Mouse (Mus musculus) liver, postnatal 0 days (tissue): ENCODE measurements around the gene 1110057P08Rik. TPM values are rescaled to one million over a fixed set of nuclear protein-coding genes. Genes with fewer than 3 reads are reported as not detected.
"Not testable (repeated sequence)": the region's sequence is repeated elsewhere in the genome, so short reads cannot be mapped to it uniquely, and the experiment has no call there.

Experiments used
- ATAC-seq: fragments of 200-750 bp; cut with Nextera tagmentation; 2 replicates; pipeline ENCODE4 v1.8.0; 2017; ENCODE audit warnings: mild to moderate bottlenecking, moderate library complexity
- DNase-seq: peaks from one replicate; pipeline ENCODE4 v3.0.0-alpha.2; 2016
- H3K27ac ChIP-seq: fragments of 300-500 bp; sonication (generic); 2 replicates; pipeline ENCODE4 v1.5.1; 2014; ENCODE audit warnings: antibody characterized with exemption, moderate library complexity, mild to moderate bottlenecking, low read depth
- H3K27me3 ChIP-seq: fragments of 300-500 bp; sonication (generic); 2 replicates; pipeline ENCODE4 v1.6.1; 2014; ENCODE audit warnings: low read length, control low read depth, mixed read lengths; ENCODE audit not compliant: insufficient read depth
- H3K36me3 ChIP-seq: fragments of 300-500 bp; sonication (generic); replicated peaks from 2 replicates; pipeline ENCODE4 v1.6.1; 2014; ENCODE audit warnings: mild to moderate bottlenecking, control low read depth, low read length, moderate library complexity, mixed read lengths; ENCODE audit not compliant: insufficient read depth
- H3K4me1 ChIP-seq: fragments of 300-500 bp; sonication (generic); 2 replicates; pipeline ENCODE4 v1.6.1; 2014; ENCODE audit warnings: antibody characterized with exemption, mild to moderate bottlenecking, control low read depth; ENCODE audit not compliant: insufficient read depth
- H3K4me2 ChIP-seq: fragments of 300-500 bp; sonication (generic); 2 replicates; pipeline ENCODE4 v1.6.1; 2014; ENCODE audit warnings: low read depth, mild to moderate bottlenecking, low read length, moderate library complexity, mixed read lengths
- H3K4me3 ChIP-seq: fragments of 300-500 bp; sonication (generic); 2 replicates; pipeline ENCODE4 v1.5.1; 2014; ENCODE audit warnings: low read depth, low read length
- H3K9ac ChIP-seq: fragments of 300-500 bp; sonication (generic); replicated peaks from 2 replicates; pipeline ENCODE4 v1.6.1; 2014; ENCODE audit warnings: mild to moderate bottlenecking, moderate library complexity
- H3K9me3 ChIP-seq: fragments of 300-500 bp; sonication (generic); 2 replicates; pipeline ENCODE4 v1.6.1; 2016; ENCODE audit warnings: mild to moderate bottlenecking, control low read depth, low read length, mixed read lengths
- CTCF ChIP-seq: sonication (generic); IDR thresholded peaks from 2 replicates; pipeline ENCODE4 v1.5.1; 2016; ENCODE audit warnings: antibody characterized with exemption, low read depth
- EP300 ChIP-seq: IDR thresholded peaks from 2 replicates; pipeline ENCODE4 v1.6.1; 2016; ENCODE audit warnings: antibody characterized with exemption, low read depth, mild to moderate bottlenecking
- WGBS: fragments of 180-500 bp; shearing (Covaris S2); extraction: QIAGEN DNeasy Blood & Tissue Kit; methylation state at CpG from one replicate; pipeline ENCODE4 v1.1.7; 2014; ENCODE audit not compliant: insufficient replicate concordance; 5-methylcytosine and 5-hydroxymethylcytosine counted together
- polyA plus RNA-seq: library from polyadenylated mRNA; unstranded; fragments of >200 nt; fragmentation: Nextera tagmentation; extraction: Ambion mirVana; gene quantifications from 2 replicates; pipeline ENCODE4 v1.2.1, GENCODE M21; 2015

1110057P08Rik gene
- not detected in 2 replicates for polyA plus RNA-seq

DNA sequence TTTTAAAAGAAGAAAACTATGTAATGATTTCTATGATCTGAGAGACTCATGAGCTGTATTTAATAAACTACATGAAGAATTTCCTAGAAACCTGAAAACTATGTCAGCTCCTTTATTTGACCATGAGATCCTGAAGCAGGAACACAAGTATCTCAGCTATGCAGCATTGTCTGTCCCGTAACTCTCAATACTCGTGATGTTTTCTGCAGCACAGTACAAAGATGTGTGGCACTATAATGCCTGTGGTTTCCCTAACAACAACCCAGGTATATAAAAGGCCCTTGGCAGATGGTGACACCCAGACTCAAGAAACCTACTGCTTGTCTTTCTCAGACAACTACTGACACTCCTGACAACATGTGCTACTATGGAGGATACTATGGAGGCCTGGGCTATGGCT lies at the start of gene 1110057P08Rik:
Gene 1110057P08Rik (plus strand): TSS at position 301 of the 400 bp plus-strand sequence.
- Histone ChIP-seq H3K27ac (no peak within 1 kb of the TSS), H3K36me3 (no peaks in the 10 kb centered on the region), H3K9ac (no peak within 1 kb of the TSS), H3K9me3 (no peaks in the 10 kb centered on the region; the same call in 1 of the 2 replicates), H3K4me3 (no peak within 1 kb of the TSS), H3K27me3 (no peaks in the 10 kb centered on the region), H3K4me2 (no peak within 1 kb of the TSS), H3K4me1 (no peaks in the 10 kb centered on the region)
- 72% methylated on average over 2 of the region's 2 CpGs for WGBS
- no peak for TF ChIP-seq CTCF
- TF ChIP-seq EP300: no peak
- no peak for ATAC-seq
- no peak for DNase-seq

DNA sequence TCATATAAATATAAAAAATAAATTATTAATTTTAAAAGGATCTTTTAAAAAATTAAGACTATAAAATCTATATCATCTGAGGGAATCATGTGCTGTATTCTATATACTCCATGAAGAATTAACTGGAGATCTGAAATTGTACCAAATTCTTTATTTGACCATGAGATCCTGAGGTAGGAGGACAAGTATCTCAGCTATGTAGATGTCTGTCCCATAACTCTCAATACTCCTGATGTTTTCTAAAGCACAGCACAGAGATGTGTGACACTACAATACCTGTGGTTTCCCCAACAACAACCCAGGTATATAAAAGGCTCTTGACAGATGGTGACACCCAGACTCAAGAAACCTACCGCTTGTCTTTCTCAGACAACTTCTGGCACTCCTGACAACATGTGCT lies 34.0 kb upstream of the 1110057P08Rik start, which contains the start of gene Gm6358:
Gene Gm6358 (plus strand): TSS at position 301 of the 400 bp plus-strand sequence.
- H3K4me2 ChIP-seq: no peak within 1 kb of the TSS

DNA sequence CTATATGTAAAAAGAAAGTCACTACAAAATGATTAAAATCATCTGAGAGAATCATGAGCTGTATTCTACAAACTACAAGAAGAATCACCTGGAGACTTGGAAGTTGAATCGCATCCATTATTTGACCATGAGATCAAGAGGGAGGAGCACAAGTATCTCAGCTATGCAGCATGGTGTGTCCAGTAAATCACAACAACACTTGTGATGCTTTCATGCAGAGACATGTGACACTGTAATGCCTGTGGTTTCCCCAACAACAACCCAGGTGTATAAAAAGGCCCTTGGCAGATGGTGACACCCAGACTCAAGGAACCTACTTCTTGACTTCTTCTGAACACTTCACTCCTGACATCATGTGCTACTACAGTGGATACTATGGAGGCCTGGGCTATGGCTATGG lies 23.7 kb upstream of the 1110057P08Rik start, which contains the start of gene Gm10061:
Gene Gm10061 (plus strand): TSS at position 301 of the 400 bp plus-strand sequence.
- Histone ChIP-seq H3K27ac (no peak within 1 kb of the TSS), H3K27me3 (no peaks in the 10 kb centered on the region), H3K9ac (no peak within 1 kb of the TSS), H3K9me3 (0 out of 2 replicates have a peak, but pooled peaks cover 2% of the 10 kb centered on the region), H3K36me3 (no peaks in the 10 kb centered on the region), H3K4me1 (no peaks in the 10 kb centered on the region), H3K4me3 (no peak within 1 kb of the TSS), H3K4me2 (no peak within 1 kb of the TSS)
- no peak for DNase-seq
- no peak for ATAC-seq
- WGBS: 78% methylated on average over 1 of the region's 1 CpGs
- no peak for TF ChIP-seq EP300
- no peak for TF ChIP-seq CTCF

More for the DNA sequence above, 34.0 kb upstream of the 1110057P08Rik start, which contains the start of gene Gm6358:
- Histone ChIP-seq H3K36me3 (no peaks in the 10 kb centered on the region), H3K27ac (no peak within 1 kb of the TSS), H3K9me3 (no peaks in the 10 kb centered on the region; the same call in 1 of the 2 replicates), H3K4me3 (no peak within 1 kb of the TSS), H3K27me3 (no peaks in the 10 kb centered on the region), H3K9ac (no peak within 1 kb of the TSS), H3K4me1 (no peaks in the 10 kb centered on the region)
- ATAC-seq: no peak
- TF ChIP-seq CTCF (no peak), EP300 (no peak)
- DNase-seq: no peak
- WGBS: 78% methylated on average over 1 of the region's 1 CpGs

DNA sequence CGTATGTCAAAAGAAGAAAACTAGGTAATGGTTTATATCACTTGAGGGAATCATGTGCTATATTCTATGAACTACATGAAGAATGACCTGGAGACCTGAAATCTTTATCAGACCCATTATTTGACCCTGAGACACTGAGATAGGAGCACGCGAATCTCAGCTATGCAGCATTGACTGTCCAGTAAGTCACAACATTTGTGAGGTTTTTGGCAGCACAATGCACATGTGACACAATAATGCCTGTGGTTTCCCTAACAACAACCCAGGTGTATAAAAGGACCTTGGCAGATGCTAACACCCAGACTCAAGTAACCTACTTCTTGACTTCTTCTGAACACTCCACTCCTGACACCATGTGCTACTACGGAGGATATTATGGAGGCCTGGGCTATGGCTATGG lies 16.9 kb upstream of the 1110057P08Rik start, which contains the start of gene Gm9789:
Gene Gm9789 (plus strand): TSS at position 301 of the 400 bp plus-strand sequence.
- WGBS: 76% methylated on average over 4 of the region's 4 CpGs
- DNase-seq (no peak), ATAC-seq (no peak)
- Histone ChIP-seq H3K27me3 (no peaks in the 10 kb centered on the region), H3K9ac (no peak within 1 kb of the TSS), H3K9me3 (0 out of 2 replicates have a peak, but pooled peaks cover 2% of the 10 kb centered on the region), H3K4me1 (no peaks in the 10 kb centered on the region), H3K4me2 (no peak within 1 kb of the TSS), H3K27ac (no peak within 1 kb of the TSS), H3K4me3 (no peak within 1 kb of the TSS), H3K36me3 (no peaks in the 10 kb centered on the region)
- no peak for TF ChIP-seq CTCF
- no peak for TF ChIP-seq EP300

DNA sequence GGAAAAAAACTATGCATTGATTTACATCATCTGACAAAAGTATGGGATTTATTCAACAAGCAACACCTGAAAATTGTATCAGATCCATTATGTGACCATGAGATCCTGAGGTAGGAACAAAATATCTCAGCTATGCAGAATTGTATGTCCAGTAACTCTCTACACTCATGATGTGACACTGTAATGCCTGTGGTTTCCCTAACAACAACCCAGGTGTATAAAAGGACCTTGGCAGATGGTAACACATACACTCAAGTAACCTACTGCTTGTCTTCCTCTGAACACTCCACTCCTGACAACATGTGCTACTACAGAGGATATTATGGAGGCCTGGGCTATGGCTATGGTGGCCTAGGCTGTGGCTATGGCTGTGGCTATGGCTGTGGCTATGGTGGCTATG lies 5.3 kb upstream of the 1110057P08Rik start, which contains the start of gene Gm7735:
Gene Gm7735 (plus strand): TSS at position 301 of the 400 bp plus-strand sequence.
- not testable (repeated sequence) for H3K36me3 ChIP-seq, H3K9ac ChIP-seq, H3K4me3 ChIP-seq, H3K4me2 ChIP-seq, ATAC-seq, DNase-seq, H3K9me3 ChIP-seq, H3K4me1 ChIP-seq, H3K27ac ChIP-seq, H3K27me3 ChIP-seq

DNA sequence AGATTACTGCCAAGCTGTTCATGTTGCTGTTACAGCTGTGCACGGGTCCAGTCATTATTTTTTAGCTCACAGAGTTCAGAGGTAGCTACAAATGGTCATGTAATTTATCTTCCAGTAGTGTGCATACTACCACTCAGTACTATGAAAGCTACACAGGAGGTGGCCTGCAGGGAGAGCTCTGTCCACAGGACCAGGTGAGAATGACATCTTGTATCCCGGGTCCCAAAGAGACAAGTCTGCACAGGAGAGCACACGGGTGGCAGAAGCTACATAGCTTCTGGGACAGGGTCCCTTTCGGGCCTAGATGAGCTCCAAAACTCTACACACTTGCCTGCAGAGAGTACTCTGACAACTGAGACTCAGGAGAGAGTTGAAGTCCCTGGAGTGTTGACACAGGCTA lies 14.1 kb downstream of the 1110057P08Rik start:
- Histone ChIP-seq H3K36me3 (no peaks in the 10 kb centered on the region), H3K9me3 (no peaks in the 10 kb centered on the region), H3K27me3 (no peaks in the 10 kb centered on the region), H3K4me3 (no peak overlapping the region), H3K27ac (no peak overlapping the region), H3K4me2 (no peak overlapping the region), H3K4me1 (no peaks in the 10 kb centered on the region), H3K9ac (no peak overlapping the region)
- DNase-seq: no peak
- ATAC-seq: no peak
- TF ChIP-seq EP300 (no peak), CTCF (no peak)
- WGBS: 63% methylated on average over 4 of the region's 4 CpGs

DNA sequence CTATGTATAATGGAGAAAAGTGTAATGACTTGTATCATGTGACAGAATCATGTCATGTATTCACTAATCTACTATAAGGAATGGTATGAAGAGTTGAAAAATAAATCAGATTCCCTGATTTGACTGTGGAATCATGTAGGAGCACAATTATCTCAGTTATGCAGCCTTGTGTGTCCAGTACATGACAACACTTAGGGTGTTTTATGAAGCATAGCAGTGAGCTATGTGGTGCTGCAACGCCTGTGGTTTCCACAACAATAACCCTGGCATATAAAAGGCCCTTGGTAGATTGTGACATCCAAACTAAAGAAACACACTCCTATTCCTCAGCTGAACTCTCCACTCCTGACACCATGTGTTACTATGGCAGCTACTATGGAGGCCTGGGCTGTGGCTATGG lies 31.0 kb downstream of the 1110057P08Rik start, which contains the start of gene Krtap20-2:
Gene Krtap20-2 (plus strand): TSS at position 301 of the 400 bp plus-strand sequence.
- H3K4me1 ChIP-seq: no peaks in the 10 kb centered on the region
- no peak for ATAC-seq
- H3K4me2 ChIP-seq: no peak within 1 kb of the TSS
- no peak for TF ChIP-seq EP300
- TF ChIP-seq CTCF: no peak
- no peak within 1 kb of the TSS for H3K9ac ChIP-seq
- no peak for DNase-seq
- 47% methylated on average over 1 of the region's 1 CpGs for WGBS
- no peaks in the 10 kb centered on the region; the same call in 1 of the 2 replicates for H3K9me3 ChIP-seq
- H3K27ac ChIP-seq: no peak within 1 kb of the TSS
- no peaks in the 10 kb centered on the region for H3K36me3 ChIP-seq
- H3K4me3 ChIP-seq: no peak within 1 kb of the TSS
- no peaks in the 10 kb centered on the region for H3K27me3 ChIP-seq

Other genes with a start within 250 kb of the 1110057P08Rik start
- not detected in 2 replicates for gene Krtap19-9b, start 242.5 kb upstream of the 1110057P08Rik start, polyA plus RNA-seq
- not detected in 2 replicates for gene Krtap16-3, start 211.9 kb upstream of the 1110057P08Rik start, polyA plus RNA-seq
- gene Krtap22-2, start 164.0 kb upstream of the 1110057P08Rik start, polyA plus RNA-seq: not detected in 2 replicates
- gene Gm10229, start 159.5 kb upstream of the 1110057P08Rik start, polyA plus RNA-seq: not detected in 2 replicates
- not detected in 2 replicates for gene Krtap6-1, start 143.0 kb upstream of the 1110057P08Rik start, polyA plus RNA-seq
- gene Gm10228, start 133.3 kb upstream of the 1110057P08Rik start, polyA plus RNA-seq: not detected in 2 replicates
- not detected in 2 replicates for gene Krtap6-5, start 126.9 kb upstream of the 1110057P08Rik start, polyA plus RNA-seq
- gene 1110025L11Rik, start 110.7 kb upstream of the 1110057P08Rik start, polyA plus RNA-seq: not detected in 2 replicates
- gene Krtap6-3, start 90.7 kb upstream of the 1110057P08Rik start, polyA plus RNA-seq: not detected in 2 replicates
- gene Gm6358, start 33.9 kb upstream of the 1110057P08Rik start, polyA plus RNA-seq: not detected in 2 replicates
- not detected in 2 replicates for gene Gm10061, start 23.6 kb upstream of the 1110057P08Rik start, polyA plus RNA-seq
- gene Gm9789, start 16.8 kb upstream of the 1110057P08Rik start, polyA plus RNA-seq: not detected in 2 replicates
- gene Gm7735, start 5.2 kb upstream of the 1110057P08Rik start, polyA plus RNA-seq: not detected in 2 replicates
- not detected in 2 replicates for gene Krtap20-2, start 31.1 kb downstream of the 1110057P08Rik start, polyA plus RNA-seq
- not detected in 2 replicates for gene Krtap21-1, start 229.1 kb downstream of the 1110057P08Rik start, polyA plus RNA-seq
- not detected in 2 replicates for gene Krtap6-2, start 245.4 kb downstream of the 1110057P08Rik start, polyA plus RNA-seq